Mouse (Mus musculus): ENCODE measurements at regions not wholly inside any gene's neighbourhood (a gene's known extent, or its start where the extent isn't known, plus 50 kb on each side); places are given as distances from the start of the nearest gene placed in this dataset.

GRCm38 (mm10) chr16:85680351-85680750, 122.6 kb downstream of the Adamts1 start:
- WGBS: 44% methylated on average over 6 of the region's 6 CpGs
- Histone ChIP-seq H3K9me3 (ENCODE audit: control insufficient read depth, low read length) (no peaks in the 10 kb centered on the region), H3K4me3 (replicated peaks; ENCODE audit: low read length) (no peak overlapping the region), H3K27ac (no peak overlapping the region), H3K36me3 (replicated peaks; ENCODE audit: control insufficient read depth, insufficient read depth) (no peaks in the 10 kb centered on the region), H3K27me3 (ENCODE audit: control insufficient read depth, insufficient read depth, low read length) (no peaks in the 10 kb centered on the region), H3K9ac (no peak overlapping the region), H3K4me2 (replicated peaks) (no peak overlapping the region), H3K4me1 (replicated peaks; ENCODE audit: control insufficient read depth, insufficient read depth, low read length) (0 out of 2 replicates have a peak, but pooled peaks cover 4% of the 10 kb centered on the region)
- ATAC-seq (ENCODE audit: low FRiP score) (peak; percentile 57; the same call in 1 of the 2 replicates), DNase-seq (ENCODE audit: low spot score) (no peak)

GRCm38 (mm10) chr16:85678781-85679180, 124.1 kb downstream of the Adamts1 start:
- no peak overlapping the region for H3K9ac ChIP-seq
- no peak for DNase-seq (ENCODE audit: low spot score)
- ATAC-seq (ENCODE audit: low FRiP score): no peak
- 50% methylated on average over 1 of the region's 1 CpGs for WGBS
- 0 out of 2 replicates have a peak, but pooled peaks cover 4% of the 10 kb centered on the region for H3K4me1 ChIP-seq (replicated peaks; ENCODE audit: control insufficient read depth, insufficient read depth, low read length)
- no peaks in the 10 kb centered on the region for H3K36me3 ChIP-seq (replicated peaks; ENCODE audit: control insufficient read depth, insufficient read depth)
- H3K4me2 ChIP-seq (replicated peaks): no peak overlapping the region
- H3K4me3 ChIP-seq (replicated peaks; ENCODE audit: low read length): no peak overlapping the region
- no peak overlapping the region for H3K27ac ChIP-seq
- H3K27me3 ChIP-seq (ENCODE audit: control insufficient read depth, insufficient read depth, low read length): no peaks in the 10 kb centered on the region
- no peaks in the 10 kb centered on the region for H3K9me3 ChIP-seq (ENCODE audit: control insufficient read depth, low read length)

- Histone ChIP-seq H3K27me3 (ENCODE audit: control insufficient read depth, insufficient read depth, low read length) (no peaks in the 10 kb centered on the region), H3K4me1 (replicated peaks; ENCODE audit: control insufficient read depth, insufficient read depth, low read length) (0 out of 2 replicates have a peak, but pooled peaks cover 4% of the 10 kb centered on the region), H3K9me3 (ENCODE audit: control insufficient read depth, low read length) (no peaks in the 10 kb centered on the region), H3K36me3 (replicated peaks; ENCODE audit: control insufficient read depth, insufficient read depth) (no peaks in the 10 kb centered on the region), H3K27ac (no peak overlapping the region), H3K4me3 (replicated peaks; ENCODE audit: low read length) (no peak overlapping the region), H3K4me2 (replicated peaks) (no peak overlapping the region), H3K9ac (no peak overlapping the region)
- DNase-seq (ENCODE audit: low spot score) (peak; percentile 71), ATAC-seq (ENCODE audit: low FRiP score) (no peak)
Observed at GRCm38 (mm10) chr16:85678228-85678627, 124.7 kb downstream of the Adamts1 start.

- Histone ChIP-seq H3K9me3 (ENCODE audit: control insufficient read depth, low read length) (no peaks in the 10 kb centered on the region), H3K4me1 (replicated peaks; ENCODE audit: control insufficient read depth, insufficient read depth, low read length) (0 out of 2 replicates have a peak, but pooled peaks cover 4% of the 10 kb centered on the region), H3K9ac (no peak overlapping the region), H3K36me3 (replicated peaks; ENCODE audit: control insufficient read depth, insufficient read depth) (no peaks in the 10 kb centered on the region), H3K27ac (no peak overlapping the region), H3K4me2 (replicated peaks) (no peak overlapping the region), H3K4me3 (replicated peaks; ENCODE audit: low read length) (no peak overlapping the region), H3K27me3 (ENCODE audit: control insufficient read depth, insufficient read depth, low read length) (no peaks in the 10 kb centered on the region)
- DNase-seq (ENCODE audit: low spot score) (peak; percentile 58), ATAC-seq (ENCODE audit: low FRiP score) (0 out of 2 replicates have a peak, but pooled peaks have one; percentile 65)
- 40% methylated on average over 9 of the region's 9 CpGs for WGBS
Observed at GRCm38 (mm10) chr16:85677027-85677426, 123.8 kb upstream of the Cyyr1 start.

- no peak overlapping the region for H3K27ac ChIP-seq
- H3K9ac ChIP-seq: no peak overlapping the region
- no peak overlapping the region for H3K4me2 ChIP-seq (replicated peaks)
- no peak for ATAC-seq (ENCODE audit: low FRiP score)
- H3K36me3 ChIP-seq (replicated peaks; ENCODE audit: control insufficient read depth, insufficient read depth): no peaks in the 10 kb centered on the region
- no peaks in the 10 kb centered on the region for H3K4me1 ChIP-seq (replicated peaks; ENCODE audit: control insufficient read depth, insufficient read depth, low read length)
- H3K27me3 ChIP-seq (ENCODE audit: control insufficient read depth, insufficient read depth, low read length): no peaks in the 10 kb centered on the region
- 78% methylated on average over 5 of the region's 5 CpGs for WGBS
- no peak overlapping the region for H3K4me3 ChIP-seq (replicated peaks; ENCODE audit: low read length)
- no peaks in the 10 kb centered on the region for H3K9me3 ChIP-seq (ENCODE audit: control insufficient read depth, low read length)
- DNase-seq (ENCODE audit: low spot score): no peak
Observed at GRCm38 (mm10) chr16:85668767-85669166, 115.6 kb upstream of the Cyyr1 start.

DNA sequence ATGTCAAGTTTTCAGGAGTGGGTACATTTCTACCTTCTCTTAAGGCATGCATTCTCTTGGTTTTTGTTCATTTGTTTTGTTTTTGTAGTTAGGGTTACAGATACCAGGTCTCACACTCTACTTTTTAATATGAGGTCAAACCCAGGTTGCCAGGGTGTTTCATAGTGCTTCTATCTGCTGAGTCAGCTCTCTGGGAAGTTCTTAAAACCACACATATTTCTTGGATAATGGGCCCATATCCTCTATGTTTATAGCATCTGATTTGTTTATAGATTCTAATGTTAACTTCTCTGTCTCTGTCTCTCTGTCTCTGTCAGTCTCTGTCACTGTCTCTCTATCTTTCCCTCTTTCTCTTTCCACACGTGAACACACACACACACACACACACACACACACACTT, 114.6 kb upstream of the Cyyr1 start:
- H3K27ac ChIP-seq: no peak overlapping the region
- no peak overlapping the region for H3K4me2 ChIP-seq (replicated peaks)
- H3K9ac ChIP-seq: no peak overlapping the region
- no peak for ATAC-seq (ENCODE audit: low FRiP score)
- DNase-seq (ENCODE audit: low spot score): no peak
- 70% methylated on average over 1 of the region's 1 CpGs for WGBS
- H3K4me1 ChIP-seq (replicated peaks; ENCODE audit: control insufficient read depth, insufficient read depth, low read length): no peaks in the 10 kb centered on the region
- no peaks in the 10 kb centered on the region for H3K36me3 ChIP-seq (replicated peaks; ENCODE audit: control insufficient read depth, insufficient read depth)
- no peaks in the 10 kb centered on the region for H3K9me3 ChIP-seq (ENCODE audit: control insufficient read depth, low read length)
- H3K27me3 ChIP-seq (ENCODE audit: control insufficient read depth, insufficient read depth, low read length): no peaks in the 10 kb centered on the region
- H3K4me3 ChIP-seq (replicated peaks; ENCODE audit: low read length): no peak overlapping the region

DNA sequence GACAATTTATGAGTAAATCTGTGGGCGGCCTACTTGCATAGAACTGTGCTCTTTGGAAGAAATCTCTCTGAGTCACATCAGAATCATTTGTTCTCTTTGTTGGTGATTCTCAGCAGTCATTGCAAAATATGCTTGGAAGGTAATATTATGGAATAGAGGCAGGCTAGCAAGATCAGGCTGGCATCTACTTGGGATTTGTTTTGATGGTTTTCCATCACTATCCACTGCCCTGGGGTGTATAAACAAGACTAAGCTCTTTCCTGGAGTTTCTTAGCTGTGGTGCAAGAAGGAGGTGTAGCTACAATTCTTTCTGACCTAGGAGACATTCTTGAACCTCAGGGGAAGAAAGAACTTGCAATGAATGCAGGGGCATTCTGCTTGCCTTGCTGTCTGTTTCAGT, 96.3 kb upstream of the Cyyr1 start:
- DNase-seq (ENCODE audit: low spot score) (no peak), ATAC-seq (ENCODE audit: low FRiP score) (no peak)
- Histone ChIP-seq H3K27me3 (ENCODE audit: control insufficient read depth, insufficient read depth, low read length) (no peaks in the 10 kb centered on the region), H3K27ac (no peak overlapping the region), H3K4me3 (replicated peaks; ENCODE audit: low read length) (no peak overlapping the region), H3K36me3 (replicated peaks; ENCODE audit: control insufficient read depth, insufficient read depth) (no peaks in the 10 kb centered on the region), H3K9ac (no peak overlapping the region), H3K9me3 (ENCODE audit: control insufficient read depth, low read length) (no peaks in the 10 kb centered on the region), H3K4me1 (replicated peaks; ENCODE audit: control insufficient read depth, insufficient read depth, low read length) (no peaks in the 10 kb centered on the region), H3K4me2 (replicated peaks) (no peak overlapping the region)
- WGBS: 94% methylated on average over 1 of the region's 1 CpGs

DNA sequence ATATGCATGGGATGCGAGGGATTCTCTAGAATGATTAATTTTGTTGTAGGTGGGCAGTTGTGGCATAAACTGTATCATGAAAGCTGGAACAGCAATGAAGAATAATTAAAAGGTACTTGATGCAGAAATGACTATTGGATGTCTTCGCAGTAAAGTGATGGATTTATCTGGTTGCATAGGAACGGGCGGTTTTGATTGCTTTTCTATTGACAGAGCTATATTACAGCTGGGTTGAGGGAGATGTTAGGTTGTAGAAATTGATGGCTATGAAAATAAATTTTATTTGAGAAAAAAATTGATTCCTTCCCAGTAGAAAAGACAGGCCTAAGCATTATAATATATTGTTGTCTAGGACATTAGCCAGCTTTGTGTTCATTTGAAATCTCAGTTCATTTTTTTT, 87.8 kb upstream of the Cyyr1 start:
- WGBS: 61% methylated on average over 4 of the region's 4 CpGs

DNA sequence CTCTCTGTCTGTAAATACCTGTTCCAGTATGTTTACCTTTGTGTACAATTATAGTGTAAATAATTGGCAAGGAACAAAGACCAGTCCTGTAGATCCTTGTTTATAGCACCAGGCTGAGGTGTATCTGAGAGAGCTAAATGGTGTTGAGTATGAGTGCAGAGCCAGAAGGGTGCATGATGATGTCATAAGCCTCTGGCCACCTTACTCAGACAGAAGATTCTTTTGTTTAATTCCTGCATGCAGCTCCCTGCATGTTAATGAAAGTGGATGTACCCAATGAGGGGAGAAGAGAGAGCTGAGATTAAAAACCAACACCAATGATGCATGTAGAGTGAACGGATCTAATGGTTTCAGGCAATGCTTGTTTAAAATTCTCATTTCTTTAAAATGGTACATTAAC, 83.9 kb upstream of the Cyyr1 start:
- no peak overlapping the region for H3K27ac ChIP-seq
- H3K4me2 ChIP-seq (replicated peaks): no peak overlapping the region
- no peak overlapping the region for H3K4me3 ChIP-seq (replicated peaks; ENCODE audit: low read length)
- no peaks in the 10 kb centered on the region for H3K36me3 ChIP-seq (replicated peaks; ENCODE audit: control insufficient read depth, insufficient read depth)
- H3K9ac ChIP-seq: no peak overlapping the region
- 0 out of 2 replicates have a peak, but pooled peaks have one; percentile 40 for ATAC-seq (ENCODE audit: low FRiP score)
- DNase-seq (ENCODE audit: low spot score): no peak
- 56% methylated on average over 1 of the region's 1 CpGs for WGBS
- no peaks in the 10 kb centered on the region for H3K4me1 ChIP-seq (replicated peaks; ENCODE audit: control insufficient read depth, insufficient read depth, low read length)
- no peaks in the 10 kb centered on the region for H3K9me3 ChIP-seq (ENCODE audit: control insufficient read depth, low read length)
- H3K27me3 ChIP-seq (ENCODE audit: control insufficient read depth, insufficient read depth, low read length): no peaks in the 10 kb centered on the region

More for the DNA sequence above, 87.8 kb upstream of the Cyyr1 start:
- no peak overlapping the region for H3K27ac ChIP-seq
- DNase-seq (ENCODE audit: low spot score) (no peak), ATAC-seq (ENCODE audit: low FRiP score) (no peak)
- no peaks in the 10 kb centered on the region for H3K27me3 ChIP-seq (ENCODE audit: control insufficient read depth, insufficient read depth, low read length)
- H3K4me1 ChIP-seq (replicated peaks; ENCODE audit: control insufficient read depth, insufficient read depth, low read length): no peaks in the 10 kb centered on the region
- H3K4me2 ChIP-seq (replicated peaks): no peak overlapping the region
- no peaks in the 10 kb centered on the region for H3K36me3 ChIP-seq (replicated peaks; ENCODE audit: control insufficient read depth, insufficient read depth)
- no peaks in the 10 kb centered on the region for H3K9me3 ChIP-seq (ENCODE audit: control insufficient read depth, low read length)
- no peak overlapping the region for H3K4me3 ChIP-seq (replicated peaks; ENCODE audit: low read length)
- no peak overlapping the region for H3K9ac ChIP-seq

GRCm38 (mm10) chr16:85629738-85630137, 76.5 kb upstream of the Cyyr1 start:
- Histone ChIP-seq H3K4me3 (replicated peaks; ENCODE audit: low read length) (no peak overlapping the region), H3K27ac (no peak overlapping the region), H3K9me3 (ENCODE audit: control insufficient read depth, low read length) (no peaks in the 10 kb centered on the region), H3K9ac (no peak overlapping the region), H3K4me2 (replicated peaks) (no peak overlapping the region), H3K36me3 (replicated peaks; ENCODE audit: control insufficient read depth, insufficient read depth) (no peaks in the 10 kb centered on the region), H3K27me3 (ENCODE audit: control insufficient read depth, insufficient read depth, low read length) (no peaks in the 10 kb centered on the region), H3K4me1 (replicated peaks; ENCODE audit: control insufficient read depth, insufficient read depth, low read length) (no peaks in the 10 kb centered on the region)
- ATAC-seq (ENCODE audit: low FRiP score) (no peak), DNase-seq (ENCODE audit: low spot score) (no peak)
- WGBS: 90% methylated on average over 3 of the region's 3 CpGs
